Mouse (Mus musculus) midbrain, embryonic 11.5 days (tissue): ENCODE data around the gene Ypel3. TPM values are rescaled to one million over a fixed set of nuclear protein-coding genes. Genes with fewer than 3 reads are reported as not detected.

Experiments used
- ATAC-seq: fragments of 200-750 bp; cut with Nextera tagmentation; 2 replicates; pipeline ENCODE4 v1.8.0; 2017; ENCODE audit warnings: moderate TSS enrichment, moderate library complexity; ENCODE audit not compliant: low FRiP score
- DNase-seq: peaks from one replicate; pipeline ENCODE4 v3.0.0; 2015; ENCODE audit warnings: low spot score; ENCODE audit errors: missing footprints
- H3K27ac ChIP-seq: fragments of 300-500 bp; sonication (generic); 2 replicates; pipeline ENCODE4 v1.5.1; 2014; ENCODE audit warnings: low read depth, low read length
- H3K27me3 ChIP-seq: fragments of 300-500 bp; sonication (generic); 2 replicates; pipeline ENCODE4 v1.6.1; 2014; ENCODE audit warnings: mild to moderate bottlenecking, low read length, moderate library complexity, mixed read lengths; ENCODE audit not compliant: control insufficient read depth, insufficient read depth
- H3K36me3 ChIP-seq: fragments of 300-500 bp; sonication (generic); 2 replicates; pipeline ENCODE4 v1.6.1; 2014; ENCODE audit warnings: mild to moderate bottlenecking, low read length, moderate library complexity, mixed read lengths; ENCODE audit not compliant: control insufficient read depth, insufficient read depth
- H3K4me1 ChIP-seq: fragments of 300-500 bp; sonication (generic); 2 replicates; pipeline ENCODE4 v1.6.1; 2014; ENCODE audit warnings: low read length; ENCODE audit not compliant: control insufficient read depth, insufficient read depth
- H3K4me2 ChIP-seq: fragments of 300-500 bp; sonication (generic); 2 replicates; pipeline ENCODE4 v1.6.1; 2014; ENCODE audit warnings: mild to moderate bottlenecking, moderate library complexity
- H3K4me3 ChIP-seq: fragments of 300-500 bp; sonication (generic); 2 replicates; pipeline ENCODE4 v1.5.1; 2014; ENCODE audit warnings: low read depth, low read length
- H3K9ac ChIP-seq: fragments of 300-500 bp; sonication (generic); 2 replicates; pipeline ENCODE4 v1.6.1; 2014; ENCODE audit warnings: low read length
- H3K9me3 ChIP-seq: fragments of 300-500 bp; sonication (generic); 2 replicates; pipeline ENCODE4 v1.6.1; 2016; ENCODE audit warnings: low read length; ENCODE audit not compliant: control insufficient read depth
- WGBS: fragments of 180-500 bp; shearing (Covaris S2); extraction: QIAGEN DNeasy Blood & Tissue Kit; methylation state at CpG from one replicate; pipeline ENCODE4 v1.1.7; 2014; 5-methylcytosine and 5-hydroxymethylcytosine counted together
- polyA plus RNA-seq: library from polyadenylated mRNA; unstranded; fragments of >200 nt; fragmentation: Nextera tagmentation; extraction: Ambion mirVana; gene quantifications from 2 replicates; pipeline ENCODE4 v1.2.1, GENCODE M21; 2014

Gene Ypel3
- polyA plus RNA-seq, 1 experiment from 2014 or later: 91.5 TPM

- ATAC-seq (no peak), DNase-seq (peak; percentile 69)
- H3K27me3 ChIP-seq: no peaks in the 10 kb centered on the region
- 51% methylated on average over 5 of the region's 5 CpGs for WGBS
- peak overlapping the region; percentile 85 for H3K4me2 ChIP-seq
- H3K4me1 ChIP-seq: peaks cover 23% of the 10 kb centered on the region
- H3K9me3 ChIP-seq: no peaks in the 10 kb centered on the region
- peak overlapping the region; percentile 70 for H3K9ac ChIP-seq
- peaks cover 7% of the 10 kb centered on the region for H3K36me3 ChIP-seq
- H3K4me3 ChIP-seq: peak overlapping the region; percentile 67
- H3K27ac ChIP-seq: peak overlapping the region; percentile 92
Observed at GRCm38 (mm10) chr7:126800269-126801056, 23.7 kb downstream of the Ypel3 start.

GRCm38 (mm10) chr7:126801057-126801422 is 24.3 kb downstream of the Ypel3 start:
- no peaks in the 10 kb centered on the region for H3K9me3 ChIP-seq

GRCm38 (mm10) chr7:126802134-126802889 is 25.6 kb downstream of the Ypel3 start:
- 90% methylated on average over 11 of the region's 11 CpGs for WGBS
- Histone ChIP-seq H3K4me2 (no peak overlapping the region), H3K36me3 (no peaks in the 10 kb centered on the region), H3K4me3 (no peak overlapping the region), H3K9ac (no peak overlapping the region), H3K27ac (no peak overlapping the region), H3K27me3 (no peaks in the 10 kb centered on the region), H3K9me3 (no peaks in the 10 kb centered on the region), H3K4me1 (peaks cover 21% of the 10 kb centered on the region)
- ATAC-seq (no peak), DNase-seq (no peak)

More at GRCm38 (mm10) chr7:126801057-126801422, 24.3 kb downstream of the Ypel3 start:
- ATAC-seq (no peak), DNase-seq (no peak)
- H3K27me3 ChIP-seq: no peaks in the 10 kb centered on the region
- no peak overlapping the region for H3K9ac ChIP-seq
- peaks cover 23% of the 10 kb centered on the region for H3K4me1 ChIP-seq
- H3K4me3 ChIP-seq: no peak overlapping the region
- H3K4me2 ChIP-seq: no peak overlapping the region
- 96% methylated on average over 16 of the region's 16 CpGs for WGBS
- peaks cover 4% of the 10 kb centered on the region; the same call in 1 of the 2 replicates for H3K36me3 ChIP-seq
- H3K27ac ChIP-seq: no peak overlapping the region

GRCm38 (mm10) chr7:126803181-126803580 is 26.4 kb downstream of the Ypel3 start:
- DNase-seq (peak; percentile 33), ATAC-seq (no peak)
- 93% methylated on average over 6 of the region's 6 CpGs for WGBS
- H3K4me3 ChIP-seq: no peak overlapping the region
- no peaks in the 10 kb centered on the region for H3K9me3 ChIP-seq
- no peak overlapping the region for H3K9ac ChIP-seq
- H3K27ac ChIP-seq: no peak overlapping the region
- no peaks in the 10 kb centered on the region for H3K36me3 ChIP-seq
- peaks cover 18% of the 10 kb centered on the region for H3K4me1 ChIP-seq
- no peaks in the 10 kb centered on the region for H3K27me3 ChIP-seq
- no peak overlapping the region for H3K4me2 ChIP-seq

- Histone ChIP-seq H3K4me1 (peaks cover 20% of the 10 kb centered on the region), H3K9me3 (no peaks in the 10 kb centered on the region), H3K9ac (no peak overlapping the region), H3K4me3 (no peak overlapping the region), H3K4me2 (no peak overlapping the region), H3K27me3 (no peaks in the 10 kb centered on the region), H3K36me3 (no peaks in the 10 kb centered on the region), H3K27ac (no peak overlapping the region)
- DNase-seq: no peak
- ATAC-seq: no peak
Observed at GRCm38 (mm10) chr7:126803751-126804150, 27.0 kb downstream of the Ypel3 start.

GRCm38 (mm10) chr7:126806956-126807355 is 30.2 kb downstream of the Ypel3 start:
- no peak overlapping the region for H3K4me3 ChIP-seq
- DNase-seq (peak; percentile 51), ATAC-seq (no peak)
- peaks cover 15% of the 10 kb centered on the region for H3K4me1 ChIP-seq
- no peaks in the 10 kb centered on the region for H3K27me3 ChIP-seq
- H3K9me3 ChIP-seq: no peaks in the 10 kb centered on the region
- 93% methylated on average over 6 of the region's 6 CpGs for WGBS
- no peak overlapping the region for H3K27ac ChIP-seq
- H3K4me2 ChIP-seq: no peak overlapping the region
- H3K9ac ChIP-seq: peak overlapping the region; percentile 88; the same call in 1 of the 2 replicates
- H3K36me3 ChIP-seq: no peaks in the 10 kb centered on the region

GRCm38 (mm10) chr7:126807405-126807804 is 30.6 kb downstream of the Ypel3 start:
- peak overlapping the region; percentile 88; the same call in 1 of the 2 replicates for H3K9ac ChIP-seq
- peak; percentile 35 for DNase-seq
- WGBS: 89% methylated on average over 4 of the region's 4 CpGs
- H3K4me3 ChIP-seq: no peak overlapping the region
- no peaks in the 10 kb centered on the region for H3K36me3 ChIP-seq
- H3K4me1 ChIP-seq: peaks cover 15% of the 10 kb centered on the region
- no peak for ATAC-seq
- no peaks in the 10 kb centered on the region for H3K27me3 ChIP-seq
- peak overlapping the region; percentile 87 for H3K4me2 ChIP-seq
- no peaks in the 10 kb centered on the region for H3K9me3 ChIP-seq
- no peak overlapping the region for H3K27ac ChIP-seq

GRCm38 (mm10) chr7:126808703-126809455 is 32.1 kb downstream of the Ypel3 start:
- Histone ChIP-seq H3K4me2 (peak overlapping the region; percentile 87), H3K9ac (peak overlapping the region; percentile 88), H3K9me3 (no peaks in the 10 kb centered on the region), H3K27me3 (no peaks in the 10 kb centered on the region), H3K4me3 (peak overlapping the region; percentile 64), H3K4me1 (peaks cover 15% of the 10 kb centered on the region), H3K27ac (peak overlapping the region; percentile 45), H3K36me3 (no peaks in the 10 kb centered on the region)
- WGBS: 0% methylated on average over 38 of the region's 43 CpGs
- ATAC-seq (peak; percentile 93), DNase-seq (peak; percentile 95)
